Mouse (Mus musculus) Patski (cell line): Measurements from ENCODE around the gene Adcy3. TPM values are rescaled to one million over a fixed set of nuclear protein-coding genes. Genes with fewer than 3 reads are reported as not detected.

ENCODE experiments used
- ATAC-seq: fragments of 100-300 bp; one replicate; pipeline ENCODE4 v1.8.0; 2021
- CTCF ChIA-PET: fragments of 350-600 bp; sonication (Branson Sonifier 250); formaldehyde crosslinking; loops from one replicate; lab custom pipeline; 2022; ENCODE audit warnings: inconsistent platforms; lab: Charles Lee
- POLR2A ChIA-PET: fragments of 350-600 bp; sonication (Branson Sonifier 250); formaldehyde crosslinking; loops from one replicate; lab custom pipeline; 2022; ENCODE audit warnings: antibody characterized with exemption, inconsistent platforms; lab: Charles Lee
- DNase-seq: peaks from one replicate; pipeline ENCODE4 v3.0.0-alpha.2; 2011; ENCODE audit warnings: low read depth, low spot score
- H3K27me3 ChIP-seq: fragments of 371-371 bp; one replicate; pipeline ENCODE4 v1.5.1; 2021
- CTCF ChIP-seq: fragments of 100-300 bp; IDR thresholded peaks from one replicate; pipeline ENCODE4 v1.5.1; 2021
- in situ Hi-C: fragments of 300-500 bp; cut with MboI; formaldehyde crosslinking; loops from 3 replicates; pipeline ENCODE4 v1.11.1; 2018; ENCODE audit warnings: low pct_unique_long_range_greater_than_20kb, mixed read lengths
- polyA plus RNA-seq: library from polyadenylated mRNA; unstranded; gene quantifications from one replicate; pipeline ENCODE4 v1.2.3, GENCODE M21; 2021

Gene Adcy3
- polyA plus RNA-seq, result 1.6 TPM

DNA sequence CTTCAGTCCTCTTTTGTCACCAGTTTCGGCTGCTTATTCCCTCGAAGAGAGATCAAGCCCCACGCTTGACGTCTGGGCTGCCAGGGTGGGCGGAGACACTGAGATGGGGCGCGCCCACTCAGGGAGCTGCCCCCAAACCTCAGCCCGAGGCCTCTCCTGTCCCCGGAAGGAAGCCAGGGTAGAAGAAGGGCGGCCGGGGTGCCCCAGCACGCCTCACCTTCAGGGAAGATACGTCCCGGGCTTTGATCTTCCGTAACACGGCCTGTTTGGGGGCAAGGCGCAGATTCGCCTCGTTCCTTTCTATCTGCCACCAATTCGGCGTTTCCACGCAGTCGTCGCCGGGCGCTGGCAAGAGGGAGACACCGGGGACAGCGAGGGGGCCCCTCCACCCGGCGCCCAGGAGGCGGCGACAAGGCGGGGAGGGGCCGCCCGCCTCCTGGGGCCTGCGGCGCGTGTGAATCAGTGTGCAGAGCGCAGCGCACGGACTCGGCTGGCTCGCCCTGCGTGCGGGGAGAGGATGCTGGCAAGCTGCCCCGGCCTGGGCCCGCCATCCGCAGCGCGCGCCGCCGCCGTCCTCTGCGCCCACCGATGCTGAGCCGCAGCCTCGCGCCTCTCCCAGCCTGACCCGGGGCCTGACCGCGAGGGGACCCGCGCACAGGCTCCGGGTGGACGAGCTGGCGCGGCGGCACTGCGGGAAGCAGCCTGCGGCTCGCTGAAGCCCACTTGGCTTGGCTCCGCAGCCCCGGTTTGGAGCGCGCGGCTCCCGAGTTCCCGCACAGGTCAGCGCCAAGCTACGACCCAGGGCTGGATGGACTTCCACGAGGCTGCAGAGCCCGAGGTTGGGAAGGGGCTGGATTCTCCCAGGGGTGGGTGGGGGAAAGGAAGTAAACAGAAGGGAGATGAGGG, at the start of gene Adcy3:
TSS of gene Adcy3 (plus strand) at position 163 of the 906 bp plus-strand sequence.
- H3K27me3 ChIP-seq, result peaks cover 9% of the 10 kb centered on the region
- no peak for TF ChIP-seq CTCF
- ATAC-seq (peak; percentile 23), DNase-seq (no peak)
- in situ Hi-C loops, result no loop called here
- POLR2A ChIA-PET, result interaction anchor here (0.6 kb wide), 1 partner anchor 284 kb away, joined by 3 read pairs; no protein-coding TSS in a partner anchor
- CTCF ChIA-PET, result no interaction called here

- H3K27me3 ChIP-seq, result peaks cover 13% of the 10 kb centered on the region
- DNase-seq, result no peak
- ChIA-PET CTCF (interaction anchor here (1.4 to 1.6 kb wide), 2 partner anchors 24 to 25 kb away, joined by 3 read pairs; no protein-coding TSS in a partner anchor), POLR2A (interaction anchor here (0.6 kb wide), 1 partner anchor 70 kb away, joined by 3 read pairs; no protein-coding TSS in a partner anchor)
- no peak for ATAC-seq
- in situ Hi-C loops, result loop anchor here (5.0 to 25.0 kb wide), 2 partner anchors 156 to 421 kb away; no protein-coding TSS in a partner anchor
- TF ChIP-seq CTCF, result no peak
These were observed 49.5 kb upstream of the Adcy3 start for GRCm38 (mm10) chr12:4083441-4083840.

GRCm38 (mm10) chr12:4107383-4107782, 25.5 kb upstream of the Adcy3 start:
- peak; percentile 7 for DNase-seq
- no peaks in the 10 kb centered on the region for H3K27me3 ChIP-seq
- in situ Hi-C loops, result loop anchor here (5.0 kb wide), 2 partner anchors 100 to 445 kb away; no protein-coding TSS in a partner anchor
- CTCF ChIA-PET, result interaction anchor here (0.6 to 2.8 kb wide), 9 partner anchors 21 to 442 kb away, joined by 3 to 31 read pairs (median 4); no protein-coding TSS in a partner anchor
- POLR2A ChIA-PET, result no interaction called here
- TF ChIP-seq CTCF, result peak; percentile 84
- no peak for ATAC-seq

GRCm38 (mm10) chr12:4116132-4116531, 16.8 kb upstream of the Adcy3 start:
- ChIA-PET CTCF (interaction anchor here (1.1 kb wide), 1 partner anchor 26 kb away, joined by 3 read pairs; no protein-coding TSS in a partner anchor), POLR2A (no interaction called here)
- no peaks in the 10 kb centered on the region for H3K27me3 ChIP-seq
- no peak for TF ChIP-seq CTCF
- DNase-seq, result no peak
- in situ Hi-C loops, result no loop called here
- no peak for ATAC-seq

DNA sequence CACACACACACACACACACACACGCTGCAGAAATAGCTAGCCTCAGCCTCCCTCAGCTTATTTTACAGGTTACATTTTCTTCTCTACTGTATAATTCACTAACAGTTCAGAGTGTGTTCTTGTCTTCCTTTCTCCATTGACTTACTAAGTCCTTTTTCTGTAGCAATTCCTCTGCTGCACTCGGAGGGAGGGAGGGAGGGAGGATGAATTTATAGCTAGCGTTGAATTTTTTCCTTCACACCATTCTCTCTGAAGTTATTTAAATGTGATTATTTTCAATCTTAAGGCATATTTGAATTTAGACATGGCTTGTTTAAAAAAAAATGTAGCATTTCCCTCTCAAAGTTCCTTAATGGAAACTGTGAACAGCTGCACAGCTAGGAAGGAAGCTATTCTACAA, 15.8 kb upstream of the Adcy3 start:
- in situ Hi-C loops, result no loop called here
- CTCF ChIA-PET, result interaction anchor here (1.1 kb wide), 1 partner anchor 27 kb away, joined by 3 read pairs; no protein-coding TSS in a partner anchor
- DNase-seq (no peak), ATAC-seq (no peak)
- POLR2A ChIA-PET, result no interaction called here
- no peak for TF ChIP-seq CTCF
- no peaks in the 10 kb centered on the region for H3K27me3 ChIP-seq

- in situ Hi-C loops, result no loop called here
- H3K27me3 ChIP-seq, result no peaks in the 10 kb centered on the region
- CTCF ChIA-PET, result no interaction called here
- ATAC-seq (no peak), DNase-seq (no peak)
- no peak for TF ChIP-seq CTCF
- POLR2A ChIA-PET, result no interaction called here
These were observed 15.3 kb upstream of the Adcy3 start for GRCm38 (mm10) chr12:4117579-4117978.

GRCm38 (mm10) chr12:4127346-4127745, 5.6 kb upstream of the Adcy3 start:
- no peak for ATAC-seq
- no peaks in the 10 kb centered on the region for H3K27me3 ChIP-seq
- CTCF ChIA-PET, result no interaction called here
- TF ChIP-seq CTCF, result no peak
- DNase-seq, result no peak
- POLR2A ChIA-PET, result no interaction called here
- in situ Hi-C loops, result no loop called here

DNA sequence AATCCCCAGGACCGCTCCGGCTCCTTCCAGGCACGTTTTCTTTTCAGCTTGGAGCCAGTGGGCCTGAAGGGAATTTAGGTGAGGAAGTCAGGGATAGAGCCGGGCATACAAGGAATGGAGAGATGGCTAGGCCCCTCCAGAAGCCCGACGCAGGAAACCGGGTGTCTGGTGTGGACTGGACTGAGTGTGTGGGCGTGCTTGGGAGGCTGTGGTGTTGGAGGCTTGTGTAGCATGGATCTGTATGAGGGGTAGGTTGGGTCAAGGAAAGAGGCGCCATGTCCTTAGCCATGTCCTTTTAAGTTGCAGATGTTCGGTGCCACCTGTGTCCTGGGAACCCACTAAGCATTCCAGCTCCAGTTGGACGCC, 927 bp downstream of the Adcy3 start:
- CTCF ChIA-PET, result no interaction called here
- POLR2A ChIA-PET, result interaction anchor here (0.6 kb wide), 1 partner anchor 284 kb away, joined by 3 read pairs; no protein-coding TSS in a partner anchor
- no peak for DNase-seq
- in situ Hi-C loops, result no loop called here
- H3K27me3 ChIP-seq, result peaks cover 9% of the 10 kb centered on the region
- no peak for TF ChIP-seq CTCF
- ATAC-seq, result no peak

GRCm38 (mm10) chr12:4143179-4143578, 10.3 kb downstream of the Adcy3 start:
- ChIA-PET CTCF (interaction anchor here (1.1 kb wide), 1 partner anchor 23 kb away, joined by 3 read pairs; no protein-coding TSS in a partner anchor), POLR2A (no interaction called here)
- no peak for TF ChIP-seq CTCF
- in situ Hi-C loops, result no loop called here
- no peaks in the 10 kb centered on the region for H3K27me3 ChIP-seq
- DNase-seq, result no peak
- no peak for ATAC-seq

DNA sequence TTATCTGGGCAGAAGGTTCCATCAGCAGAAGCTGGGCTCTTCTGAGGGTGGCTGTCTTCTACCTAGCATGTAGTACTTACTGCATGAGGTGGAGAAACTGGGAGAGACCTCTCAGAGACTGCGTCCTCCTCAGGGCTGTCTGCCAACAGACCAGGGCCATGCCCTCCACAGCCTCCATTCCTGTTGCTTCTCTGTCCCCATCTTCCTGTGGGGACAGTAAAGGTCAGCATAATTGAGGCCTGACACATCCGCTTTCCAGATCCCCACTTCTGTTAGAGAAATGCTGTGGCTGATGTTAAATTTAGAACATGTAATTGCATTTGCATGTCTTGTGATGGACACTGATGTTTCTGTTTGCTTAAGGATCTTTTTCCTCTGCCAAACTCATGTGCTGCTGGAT, 18.0 kb downstream of the Adcy3 start:
- DNase-seq (no peak), ATAC-seq (no peak)
- in situ Hi-C loops, result no loop called here
- no peak for TF ChIP-seq CTCF
- H3K27me3 ChIP-seq, result no peaks in the 10 kb centered on the region
- POLR2A ChIA-PET, result no interaction called here
- CTCF ChIA-PET, result no interaction called here

GRCm38 (mm10) chr12:4151969-4152368, 19.1 kb downstream of the Adcy3 start:
- no peaks in the 10 kb centered on the region for H3K27me3 ChIP-seq
- ATAC-seq, result no peak
- TF ChIP-seq CTCF, result no peak
- ChIA-PET POLR2A (no interaction called here), CTCF (no interaction called here)
- DNase-seq, result no peak
- in situ Hi-C loops, result no loop called here
